Mouse (Mus musculus): Measurements from ENCODE around the gene Flywch2.

DNA sequence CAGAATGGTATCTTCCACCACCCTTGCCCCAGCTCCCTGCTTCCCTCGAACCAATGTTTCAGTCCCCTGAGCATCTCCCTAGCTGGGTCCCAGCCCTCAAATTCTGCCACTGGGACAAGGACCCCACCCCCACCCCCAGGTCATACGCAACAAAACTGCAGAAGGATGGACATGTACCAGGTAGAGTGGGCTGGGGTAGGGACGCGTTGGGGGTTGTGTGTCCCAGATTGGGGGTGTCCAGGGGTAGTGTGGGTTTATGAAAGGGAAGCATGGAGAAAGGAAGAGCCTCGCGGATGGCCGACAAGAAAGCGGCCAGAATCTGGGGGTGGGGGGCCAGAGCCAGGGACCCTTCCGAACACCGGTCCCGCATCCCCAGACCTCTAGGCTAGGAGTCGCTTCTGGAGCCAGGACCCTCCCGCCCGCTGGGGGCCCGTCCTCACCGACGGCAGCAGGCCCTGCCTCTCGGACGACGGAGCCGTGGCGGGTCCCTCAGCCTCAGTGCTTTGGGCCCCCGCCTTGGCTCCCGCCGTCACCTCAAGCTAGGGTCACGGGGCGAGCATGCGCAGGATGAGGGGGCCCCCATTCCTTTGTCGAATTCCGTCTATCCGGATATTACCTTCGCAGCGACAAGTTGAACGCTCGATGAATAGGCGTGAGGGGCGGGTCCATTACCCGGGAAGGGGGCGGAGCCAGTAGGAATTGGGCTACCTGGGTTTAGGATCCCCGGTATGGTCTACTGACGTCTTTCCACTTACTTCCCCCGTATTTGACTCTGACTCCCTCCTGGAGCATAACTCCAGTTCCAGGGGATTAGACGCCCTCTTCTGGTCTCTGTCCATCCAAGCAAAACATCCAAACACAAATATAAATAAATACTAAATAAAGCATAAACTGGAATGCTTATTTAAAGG lies at the start of gene Flywch2:
- TF ChIP-seq GABPA (IDR thresholded peaks at IDR 0.05; ENCODE audit: low read depth, low read length) (no peak), ZC3H11A (IDR thresholded peaks at IDR 0.05; ENCODE audit: low read depth, low read length) (no peak), ZNF384 (IDR thresholded peaks at IDR 0.05; ENCODE audit: low read depth, low read length) (no peak), ZKSCAN1 (IDR thresholded peaks at IDR 0.05; ENCODE audit: low read depth, low read length) (no peak), BHLHE40 (IDR thresholded peaks at IDR 0.05; ENCODE audit: borderline replicate concordance, low read depth, low read length) (no peak), POLR2A (IDR thresholded peaks at IDR 0.05; ENCODE audit: control insufficient read depth in 1 of 2, insufficient read depth in 1 of 2, low read depth in 1 of 2, low read length in 2 of 2, poor library complexity in 1 of 2) (peak in 1 of 2 experiments; percentile 23; a peak in 1 of 4 replicates), TCF12 (IDR thresholded peaks at IDR 0.05; ENCODE audit: low read depth, low read length) (no peak), SIN3A (IDR thresholded peaks at IDR 0.05; ENCODE audit: low read length) (no peak), CTCF (IDR thresholded peaks at IDR 0.05 in 2 of 3, conservative IDR thresholded peaks at IDR 0.05 in 1 of 3; ENCODE audit: control insufficient read depth in 1 of 3, insufficient read depth in 1 of 3, low read depth in 2 of 3, low read length in 3 of 3, poor library complexity in 1 of 3, severe bottlenecking in 1 of 3) (no peak)

Data from MEL (cell line).